Mouse (Mus musculus) ovary, adult 18-20 months (tissue): Measurements from ENCODE around the gene Clec12b.
"Not testable (repeated sequence)": the region's sequence is repeated elsewhere in the genome, so short reads cannot be mapped to it uniquely, and the experiment has no call there.

Experiments
- DNase-seq: peaks from one replicate; pipeline ENCODE4 v3.0.0; 2022; ENCODE audit warnings: low spot score, mixed read lengths

The Clec12b gene

DNA sequence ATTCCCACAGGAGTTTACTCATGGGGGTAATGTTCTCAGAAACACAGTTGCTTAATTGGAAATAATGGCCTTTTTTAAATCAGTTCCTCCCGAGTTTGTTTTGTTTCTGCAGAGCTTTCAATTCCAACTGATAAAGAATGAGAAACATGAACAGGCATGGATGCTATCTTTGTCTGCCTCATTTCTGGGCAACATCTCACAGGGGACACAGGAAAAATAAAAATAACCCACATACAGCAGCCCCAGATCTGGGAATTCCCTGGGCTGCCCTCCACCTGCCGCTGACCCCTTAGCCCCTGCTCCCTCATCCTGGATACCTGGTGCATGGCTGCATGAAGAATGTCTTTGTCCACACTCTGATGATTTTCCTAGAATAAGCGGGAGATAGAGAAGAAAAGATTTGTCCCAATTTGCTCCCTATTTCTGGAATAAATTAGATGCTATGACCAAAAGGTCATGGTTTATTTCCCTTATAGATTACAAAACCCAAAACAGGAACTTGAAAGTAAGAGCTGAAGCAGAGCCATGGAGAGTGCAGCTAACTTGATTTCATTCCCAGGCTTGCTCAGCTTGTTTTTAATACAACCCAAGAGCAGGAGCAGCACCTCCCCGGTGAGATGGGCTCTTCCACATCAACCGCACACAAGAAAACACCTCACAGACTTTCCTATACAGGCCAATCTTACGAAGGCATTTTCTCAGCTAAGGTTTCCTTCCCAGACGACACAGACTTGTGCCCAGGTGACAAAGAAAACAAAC, 16.1 kb downstream of the Clec12b start:
- DNase-seq: no peak

DNA sequence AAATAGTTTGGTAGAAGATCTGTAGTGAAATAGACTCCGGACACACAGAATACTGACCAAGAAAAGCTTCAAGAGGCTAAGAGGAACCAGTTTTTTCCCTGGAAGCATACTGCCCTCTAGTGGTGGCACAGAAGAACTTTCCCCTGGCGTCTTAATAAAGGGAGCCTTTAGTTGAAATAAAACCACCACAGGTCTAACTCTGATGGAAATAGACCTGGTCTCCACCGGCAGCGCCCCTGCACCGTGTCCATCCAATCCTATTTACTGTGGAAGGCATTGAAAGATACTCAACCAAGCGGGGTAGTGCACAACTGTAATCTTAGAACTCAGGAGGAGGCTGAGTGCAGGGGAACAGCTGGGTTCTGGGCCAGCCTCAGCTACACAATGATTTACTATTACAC, 19.7 kb downstream of the Clec12b start:
- DNase-seq: no peak

- no peak for DNase-seq
These were observed 21.7 kb downstream of the Clec12b start for GRCm38 (mm10) chr6:129363942-129364341.

DNA sequence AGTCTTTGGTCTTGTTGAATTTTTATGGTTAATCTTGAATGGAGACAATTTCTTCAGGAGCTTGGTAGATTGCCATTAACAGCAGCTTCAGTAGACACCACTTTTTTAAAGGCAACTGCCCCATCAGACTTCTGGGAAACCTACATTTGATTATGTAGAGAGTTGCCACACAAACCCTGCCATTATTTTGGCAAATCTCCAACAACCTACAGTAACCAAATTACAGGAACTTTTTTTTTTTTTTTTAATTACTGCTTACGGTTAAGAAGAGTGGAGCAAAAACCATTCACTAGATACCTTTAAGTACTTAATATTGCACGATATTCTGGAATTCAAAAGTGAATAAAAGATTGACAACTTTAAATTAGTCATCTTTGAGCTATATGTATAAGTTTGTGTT, 26.2 kb downstream of the Clec12b start:
- no peak for DNase-seq

GRCm38 (mm10) chr6:129356430-129356829, 29.2 kb downstream of the Clec12b start:
- DNase-seq: no peak

GRCm38 (mm10) chr6:129355774-129356173, 29.9 kb downstream of the Clec12b start:
- DNase-seq: no peak

DNA sequence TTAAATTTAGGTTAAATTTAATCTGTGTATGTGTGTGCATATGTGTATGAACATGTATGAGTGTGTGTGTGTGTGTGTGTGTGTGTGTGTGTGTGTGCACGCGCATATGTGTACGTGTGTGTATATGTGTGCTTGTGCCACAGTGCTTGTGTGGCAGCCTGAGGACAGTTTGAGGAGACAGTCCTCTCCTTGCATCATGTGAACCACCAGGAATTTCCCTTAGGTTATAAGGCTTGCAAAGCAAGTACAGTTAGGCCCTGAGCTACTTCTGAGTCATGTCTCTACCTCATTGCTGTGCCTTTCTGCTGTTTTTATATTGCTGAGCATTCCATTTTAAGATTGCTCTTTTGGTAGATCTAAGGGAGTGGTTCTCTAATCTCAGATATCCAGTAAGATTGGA, 34.6 kb downstream of the Clec12b start:
- DNase-seq: no peak

DNA sequence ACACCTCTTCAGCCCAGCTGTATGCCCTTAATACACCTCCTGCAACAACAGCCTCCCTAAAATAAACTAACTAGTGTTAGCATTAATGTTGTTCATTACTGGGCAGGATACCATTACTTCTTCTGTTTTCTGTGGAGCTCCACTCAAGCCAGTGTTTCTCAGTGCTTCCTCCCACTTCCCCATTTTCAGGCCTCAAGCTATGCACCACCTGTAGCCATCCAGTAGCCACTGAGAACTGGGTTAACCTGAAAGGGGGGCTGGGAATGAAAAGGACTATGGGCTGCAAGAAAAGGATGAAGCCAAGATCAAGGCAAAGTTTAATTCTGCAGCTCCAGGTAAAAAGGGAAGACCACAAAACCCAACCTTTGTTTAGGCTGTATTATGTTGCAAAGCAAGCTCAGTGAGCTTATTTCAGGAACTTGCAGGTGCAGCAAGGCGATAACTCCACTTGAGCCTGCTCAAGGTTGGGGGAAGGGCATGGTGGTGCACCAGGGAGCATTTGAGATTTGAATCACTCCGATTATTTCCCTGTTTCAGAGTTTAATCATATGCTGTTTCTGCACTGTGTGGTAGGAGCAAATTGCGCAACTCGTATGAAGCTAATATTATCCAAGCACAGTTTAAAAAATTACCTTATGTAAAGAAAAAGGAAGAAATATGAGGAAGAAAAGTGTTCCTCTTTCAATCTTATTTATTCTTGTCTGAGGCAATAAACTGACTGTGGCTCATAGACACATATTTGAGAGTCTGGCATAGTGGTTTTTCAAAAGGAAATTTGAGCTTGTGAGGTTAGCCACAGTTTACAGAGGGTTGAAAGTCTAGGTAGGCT, 35.9 kb downstream of the Clec12b start:
- DNase-seq: no peak

DNA sequence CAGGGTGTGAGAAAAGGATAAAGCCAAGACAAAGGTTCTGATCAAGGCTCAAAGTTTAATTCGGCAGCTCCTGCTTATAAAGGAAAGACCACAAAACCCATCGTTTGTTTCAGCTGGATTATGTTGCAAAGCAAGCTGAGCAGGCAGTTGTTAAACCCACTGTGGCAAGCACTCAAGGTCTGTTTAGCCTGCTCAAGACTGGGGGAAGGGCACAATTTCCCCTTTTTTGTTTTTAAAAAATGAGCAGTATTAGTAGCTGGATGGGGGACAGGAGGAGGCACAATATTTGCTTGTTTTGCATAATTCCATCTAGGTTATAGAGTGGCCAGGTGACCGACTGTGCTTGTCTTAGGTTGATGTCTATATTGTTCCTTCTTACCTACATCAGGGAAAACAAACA, 41.3 kb downstream of the Clec12b start:
- DNase-seq: no peak

DNA sequence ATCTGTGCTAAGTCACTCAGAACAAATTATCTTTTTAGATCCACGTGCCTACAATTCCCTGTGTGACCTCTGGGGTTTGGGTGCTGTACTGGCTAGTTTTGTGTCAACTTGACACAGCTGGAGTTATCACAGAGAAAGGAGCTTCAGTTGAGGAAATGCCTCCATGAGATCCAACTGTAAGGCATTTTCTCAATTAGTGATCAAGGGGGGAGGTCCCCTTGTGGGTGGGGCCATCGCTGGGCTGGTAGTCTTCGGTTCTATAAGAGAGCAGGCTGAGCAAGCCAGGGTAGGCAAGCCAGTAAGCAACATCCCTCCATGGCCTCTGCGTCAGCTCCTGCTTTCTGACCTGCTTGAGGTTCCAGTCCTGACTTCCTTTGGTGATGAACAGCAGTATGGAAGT, 43.3 kb downstream of the Clec12b start, which contains the start of gene Clec12a:
Clec12a (plus strand) TSS at position 301 of the 400 bp plus-strand sequence.
- not testable (repeated sequence) for DNase-seq

DNA sequence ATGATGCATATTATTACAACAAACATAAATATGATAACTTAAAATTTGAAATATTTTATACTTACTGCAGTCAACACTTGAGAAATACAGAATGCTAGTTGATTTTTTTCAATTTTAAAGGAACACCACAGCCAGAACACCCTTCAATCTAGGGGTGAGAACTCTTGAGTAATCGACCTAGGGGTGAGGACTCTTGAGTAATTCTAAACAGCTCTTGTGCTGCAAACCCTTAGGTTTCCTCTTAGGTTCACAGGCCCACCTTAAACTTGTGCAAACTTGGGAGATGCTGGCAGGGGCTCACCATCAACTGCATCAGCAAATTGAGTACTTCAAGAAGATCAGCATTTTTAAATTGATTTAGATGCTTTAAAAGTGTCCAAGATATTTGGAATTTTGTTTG, 47.9 kb downstream of the Clec12b start:
- DNase-seq: no peak

DNA sequence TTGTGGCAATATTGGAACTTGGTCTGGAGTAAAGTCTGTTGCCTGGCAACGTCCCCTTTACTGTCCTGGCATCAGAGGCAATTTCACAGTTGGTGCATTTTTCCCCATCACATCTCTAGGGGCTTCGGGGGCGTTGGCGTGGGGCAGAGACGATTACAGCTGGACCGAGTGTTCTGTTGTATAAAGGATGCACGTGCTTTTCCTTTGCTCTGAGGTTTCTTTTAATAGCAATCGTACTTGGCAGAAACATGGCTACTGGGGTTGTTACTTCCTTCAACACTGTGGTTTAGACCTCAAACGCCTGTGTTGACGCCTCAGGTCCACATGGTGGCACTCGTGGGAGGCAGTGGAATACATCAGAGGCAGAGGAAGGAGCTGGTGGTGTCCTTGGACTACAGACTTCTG, 52.0 kb downstream of the Clec12b start:
- peak; percentile 28 for DNase-seq

DNA sequence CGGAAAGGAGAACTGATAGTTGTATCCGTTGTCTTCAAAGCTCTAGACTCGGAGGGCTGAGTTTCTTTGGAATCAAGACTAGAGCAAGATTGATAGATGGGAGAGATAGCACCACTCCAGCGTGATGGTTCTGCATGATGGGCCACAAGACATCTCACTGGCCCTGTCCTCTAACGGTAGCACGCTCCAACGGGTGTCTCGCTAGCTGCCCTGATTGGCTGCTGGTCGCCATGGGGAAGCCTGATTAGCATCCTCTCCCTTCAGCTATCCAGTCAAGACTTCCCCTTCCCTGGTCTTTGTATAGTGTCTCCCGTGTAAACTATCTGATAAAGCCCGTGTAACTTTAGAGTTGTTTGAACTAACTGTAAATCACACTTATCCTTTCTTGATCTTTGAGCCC, 54.1 kb downstream of the Clec12b start, which contains the start of gene 4922502D21Rik:
4922502D21Rik (minus strand) TSS at position 187 of the 400 bp plus-strand sequence.
- no peak for DNase-seq

DNA sequence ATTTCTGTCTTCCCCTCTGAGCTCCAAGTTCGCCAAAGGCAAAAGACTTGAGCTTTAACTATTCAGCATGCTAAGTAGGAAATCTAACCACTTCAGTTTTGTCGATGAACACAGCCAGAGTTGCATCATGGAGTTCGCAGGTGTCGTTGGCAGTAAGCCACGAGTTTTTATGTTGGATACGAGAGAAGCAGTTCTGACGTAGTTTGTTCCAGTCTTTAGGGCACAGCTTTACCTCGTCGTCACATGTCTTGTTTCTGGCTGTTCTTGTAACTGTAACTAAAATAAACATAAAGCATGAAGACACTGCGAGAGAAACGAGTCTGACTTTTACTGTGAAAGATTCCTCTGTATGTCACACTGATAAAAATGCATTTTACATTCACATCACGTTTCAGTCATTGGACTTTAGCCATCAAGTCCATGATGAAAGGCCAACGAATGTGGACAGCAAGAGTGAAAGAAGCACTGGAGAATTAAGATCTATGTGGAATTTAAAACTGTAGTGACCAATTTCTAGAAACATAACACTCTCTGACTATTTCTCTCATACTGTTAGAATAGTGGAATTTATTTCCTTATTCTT, 59.0 kb downstream of the Clec12b start:
- no peak for DNase-seq

- DNase-seq: no peak
These were observed 59.7 kb downstream of the Clec12b start for GRCm38 (mm10) chr6:129326016-129326415.
